Mouse (Mus musculus): ENCODE measurements around the gene Foxc1. TPM values are rescaled to one million over a fixed set of nuclear protein-coding genes. Genes with fewer than 3 reads are reported as not detected.

Foxc1 gene
- polyA plus RNA-seq, 1 experiment from 2014 or later, result 0.23 TPM

- Histone ChIP-seq H3K36me3 (no peaks in the 10 kb centered on the region), H3K4me2 (replicated peaks) (no peak overlapping the region), H3K27ac (no peak overlapping the region), H3K27me3 (replicated peaks) (peaks cover 46% of the 10 kb centered on the region), H3K9me3 (no peaks in the 10 kb centered on the region), H3K4me3 (replicated peaks) (no peak overlapping the region), H3K9ac (no peak overlapping the region), H3K4me1 (replicated peaks) (peaks cover 14% of the 10 kb centered on the region)
- no peak for ATAC-seq
- 45% methylated on average over 10 of the region's 10 CpGs for WGBS
Observed at GRCm38 (mm10) chr13:31797346-31797745, 9.1 kb upstream of the Foxc1 start.

- Histone ChIP-seq H3K27ac (no peak overlapping the region), H3K9ac (no peak overlapping the region), H3K36me3 (no peaks in the 10 kb centered on the region), H3K4me1 (replicated peaks) (peaks cover 14% of the 10 kb centered on the region), H3K4me3 (replicated peaks) (no peak overlapping the region), H3K27me3 (replicated peaks) (peaks cover 54% of the 10 kb centered on the region), H3K9me3 (no peaks in the 10 kb centered on the region), H3K4me2 (replicated peaks) (no peak overlapping the region)
- WGBS, result 18% methylated on average over 9 of the region's 9 CpGs
- ATAC-seq, result no peak
Observed at GRCm38 (mm10) chr13:31798075-31798474, 8.4 kb upstream of the Foxc1 start.

- peak; percentile 83 for ATAC-seq
- Histone ChIP-seq H3K36me3 (no peaks in the 10 kb centered on the region), H3K4me2 (replicated peaks) (peak overlapping the region; percentile 71), H3K4me1 (replicated peaks) (peaks cover 16% of the 10 kb centered on the region), H3K9ac (no peak overlapping the region), H3K27me3 (replicated peaks) (peaks cover 73% of the 10 kb centered on the region), H3K9me3 (no peaks in the 10 kb centered on the region), H3K27ac (no peak overlapping the region), H3K4me3 (replicated peaks) (peak overlapping the region; percentile 32)
- WGBS, result 2% methylated on average over 43 of the region's 43 CpGs
Observed at GRCm38 (mm10) chr13:31800581-31801576, 5.6 kb upstream of the Foxc1 start.

DNA sequence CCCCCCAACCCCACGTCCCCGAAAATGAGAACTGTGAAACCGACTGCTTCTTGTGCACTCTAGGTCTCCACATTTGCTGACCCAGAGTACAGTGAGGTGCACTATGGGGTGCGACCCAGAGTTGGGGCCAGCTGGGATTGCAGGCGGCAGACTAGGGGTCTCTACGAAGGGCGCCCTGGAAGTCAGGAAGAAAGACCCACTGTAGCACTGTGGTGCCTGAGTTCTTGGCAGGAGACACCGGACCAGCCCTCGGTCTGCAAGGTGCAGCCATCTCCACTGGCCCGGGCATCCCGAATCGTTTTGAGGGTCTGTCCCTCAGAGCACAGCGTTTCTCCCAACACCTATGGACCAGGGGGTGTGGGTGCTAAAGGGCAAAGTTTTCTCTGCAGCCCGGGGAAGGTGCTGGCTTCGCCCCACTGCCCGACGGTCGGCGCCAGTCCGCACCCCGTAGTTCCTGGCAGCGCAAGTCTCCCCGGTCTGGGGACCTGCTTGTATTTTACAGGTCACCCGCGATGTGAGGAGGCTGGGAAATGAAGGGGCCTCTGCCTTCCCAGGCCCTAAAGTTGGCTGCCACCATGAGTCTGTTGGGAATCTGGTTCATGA lies 4.6 kb upstream of the Foxc1 start:
- WGBS, result 2% methylated on average over 25 of the region's 25 CpGs
- Histone ChIP-seq H3K4me1 (replicated peaks) (peaks cover 17% of the 10 kb centered on the region), H3K36me3 (no peaks in the 10 kb centered on the region), H3K27ac (no peak overlapping the region), H3K9me3 (no peaks in the 10 kb centered on the region), H3K9ac (no peak overlapping the region), H3K4me2 (replicated peaks) (peak overlapping the region; percentile 71), H3K4me3 (replicated peaks) (peak overlapping the region; percentile 32), H3K27me3 (replicated peaks) (peaks cover 80% of the 10 kb centered on the region)
- peak; percentile 18 for ATAC-seq

GRCm38 (mm10) chr13:31802447-31802846 lies 4.0 kb upstream of the Foxc1 start:
- no peaks in the 10 kb centered on the region for H3K36me3 ChIP-seq
- no peak overlapping the region for H3K4me2 ChIP-seq (replicated peaks)
- WGBS, result 13% methylated on average over 5 of the region's 5 CpGs
- H3K4me1 ChIP-seq (replicated peaks), result peaks cover 23% of the 10 kb centered on the region
- H3K4me3 ChIP-seq (replicated peaks), result no peak overlapping the region
- no peak overlapping the region for H3K9ac ChIP-seq
- no peaks in the 10 kb centered on the region for H3K9me3 ChIP-seq
- no peak for ATAC-seq
- peaks cover 87% of the 10 kb centered on the region for H3K27me3 ChIP-seq (replicated peaks)
- H3K27ac ChIP-seq, result no peak overlapping the region

DNA sequence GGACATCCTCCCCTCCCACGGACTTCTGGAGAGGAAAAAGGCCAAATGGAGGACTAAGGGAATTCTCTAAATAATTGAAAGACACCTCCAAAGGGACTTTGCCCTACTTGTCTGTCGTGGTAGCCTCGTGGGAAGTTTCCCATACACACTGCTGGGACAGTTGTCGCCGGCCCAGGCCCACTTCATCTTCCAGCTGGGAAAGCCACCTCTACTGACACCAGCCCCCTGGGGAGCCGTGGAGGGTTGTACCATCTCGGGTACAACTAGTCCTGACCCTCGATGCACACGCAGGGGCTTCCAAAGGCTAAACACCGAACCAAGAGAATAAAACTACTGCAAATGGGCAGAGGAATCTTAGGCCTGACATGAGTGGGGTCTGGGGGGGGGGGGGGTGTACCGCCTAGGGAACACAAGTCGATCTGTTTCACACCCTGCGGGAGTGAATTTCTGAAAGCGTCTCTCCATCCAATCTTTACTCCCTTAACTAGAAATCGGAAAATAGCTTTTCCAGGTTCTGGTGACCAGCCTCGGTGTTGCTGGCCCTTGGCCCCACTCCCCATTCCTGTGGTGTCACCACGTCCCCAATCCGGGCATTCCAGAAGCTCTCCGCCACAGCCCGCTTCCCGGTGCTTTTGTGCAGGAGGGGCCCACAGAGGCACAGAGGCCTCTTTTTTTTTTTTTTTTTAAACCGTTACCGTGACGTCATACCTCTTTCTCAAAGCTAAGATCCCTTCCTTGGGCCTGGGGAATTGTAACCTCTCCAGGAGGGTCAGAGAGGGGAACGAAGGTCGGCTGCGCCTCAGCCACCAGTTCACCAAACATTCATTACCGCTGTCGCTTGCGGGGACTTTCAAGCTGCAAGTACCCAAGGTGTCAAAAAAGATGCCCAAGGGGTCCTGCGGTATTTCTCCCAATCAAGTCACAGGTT lies 3.0 kb upstream of the Foxc1 start:
- Histone ChIP-seq H3K36me3 (no peaks in the 10 kb centered on the region), H3K4me3 (replicated peaks) (no peak overlapping the region), H3K4me1 (replicated peaks) (peaks cover 28% of the 10 kb centered on the region), H3K27me3 (replicated peaks) (peaks cover 93% of the 10 kb centered on the region), H3K9ac (no peak overlapping the region), H3K4me2 (replicated peaks) (no peak overlapping the region), H3K9me3 (no peaks in the 10 kb centered on the region), H3K27ac (no peak overlapping the region)
- 3% methylated on average over 31 of the region's 31 CpGs for whole genome bisulfite sequencing
- no peak for ATAC-seq

GRCm38 (mm10) chr13:31804571-31804970 lies 1.9 kb upstream of the Foxc1 start:
- no peak for ATAC-seq
- Histone ChIP-seq H3K4me3 (replicated peaks) (no peak overlapping the region), H3K36me3 (no peaks in the 10 kb centered on the region), H3K27ac (no peak overlapping the region), H3K27me3 (replicated peaks) (peaks cover 85% of the 10 kb centered on the region), H3K9ac (no peak overlapping the region), H3K4me1 (replicated peaks) (peaks cover 31% of the 10 kb centered on the region), H3K4me2 (replicated peaks) (no peak overlapping the region), H3K9me3 (no peaks in the 10 kb centered on the region)
- 8% methylated on average over 7 of the region's 7 CpGs for WGBS

DNA sequence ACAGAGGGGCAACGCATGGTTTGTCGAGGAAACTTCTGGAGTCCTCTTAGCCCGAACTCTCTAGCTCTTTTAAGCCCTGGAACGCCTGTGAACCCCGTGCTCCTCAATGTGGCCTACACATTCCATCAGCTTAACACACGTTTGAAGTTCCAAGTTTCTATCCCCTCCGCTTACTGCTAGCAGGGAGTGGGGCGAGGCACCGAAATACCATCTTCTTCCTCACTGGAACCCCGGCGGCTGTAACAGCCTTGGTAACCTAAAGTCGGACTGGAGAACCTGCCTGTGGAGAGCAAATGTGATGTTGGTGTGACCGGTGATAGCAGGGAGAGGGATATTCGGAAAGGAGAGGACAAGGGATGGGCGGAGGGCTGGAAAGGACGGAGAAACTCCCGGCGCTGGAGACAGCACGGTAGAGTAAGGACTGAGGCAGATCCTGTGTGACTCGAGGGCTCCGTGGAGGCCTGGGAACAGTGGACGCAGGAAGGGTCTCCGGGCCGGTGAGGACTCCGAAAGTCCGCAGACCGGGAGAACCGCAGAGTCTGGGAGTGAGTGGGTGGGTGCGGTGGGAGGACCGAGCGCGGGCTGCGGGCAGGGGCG lies 504 bp upstream of the Foxc1 start:
- ATAC-seq, result peak; percentile 25
- Histone ChIP-seq H3K4me2 (replicated peaks) (peak overlapping the region; percentile 100), H3K4me3 (replicated peaks) (peak overlapping the region; percentile 62), H3K27ac (no peak overlapping the region), H3K9me3 (no peaks in the 10 kb centered on the region), H3K36me3 (no peaks in the 10 kb centered on the region), H3K4me1 (replicated peaks) (peaks cover 33% of the 10 kb centered on the region), H3K9ac (peak overlapping the region; percentile 41), H3K27me3 (replicated peaks) (peaks cover 83% of the 10 kb centered on the region)
- WGBS, result 3% methylated on average over 34 of the region's 34 CpGs

DNA sequence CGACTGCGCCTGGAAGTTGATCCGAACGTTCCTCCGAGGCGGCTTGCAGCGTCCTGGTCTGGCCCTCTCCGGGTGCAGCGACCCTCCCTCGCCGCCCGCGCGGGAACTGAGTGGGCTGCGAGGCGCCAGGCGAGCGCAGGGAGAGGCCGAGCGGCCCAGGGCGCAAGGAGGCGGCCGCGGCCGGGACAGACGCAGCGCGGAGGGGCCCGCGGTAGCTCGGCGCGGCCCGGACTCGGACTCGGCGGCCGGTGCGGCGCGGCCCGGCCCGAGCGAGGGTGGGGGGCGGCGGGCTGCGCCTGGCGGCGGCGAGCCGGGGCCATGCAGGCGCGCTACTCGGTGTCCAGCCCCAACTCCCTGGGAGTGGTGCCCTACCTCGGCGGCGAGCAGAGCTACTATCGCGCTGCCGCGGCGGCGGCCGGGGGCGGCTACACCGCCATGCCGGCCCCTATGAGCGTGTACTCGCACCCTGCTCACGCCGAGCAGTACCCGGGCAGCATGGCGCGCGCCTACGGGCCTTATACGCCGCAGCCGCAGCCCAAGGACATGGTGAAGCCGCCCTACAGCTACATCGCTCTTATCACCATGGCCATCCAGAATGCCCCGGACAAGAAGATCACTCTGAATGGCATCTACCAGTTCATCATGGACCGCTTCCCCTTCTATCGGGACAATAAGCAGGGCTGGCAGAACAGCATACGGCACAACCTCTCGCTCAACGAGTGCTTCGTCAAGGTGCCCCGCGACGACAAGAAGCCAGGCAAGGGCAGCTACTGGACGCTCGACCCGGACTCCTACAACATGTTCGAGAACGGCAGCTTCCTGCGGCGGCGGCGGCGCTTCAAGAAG lies 680 bp downstream of the Foxc1 start:
- Histone ChIP-seq H3K27ac (0 out of 2 replicates have a peak overlapping the region, but pooled peaks have one; percentile 17), H3K9me3 (no peaks in the 10 kb centered on the region), H3K36me3 (no peaks in the 10 kb centered on the region), H3K4me1 (replicated peaks) (peaks cover 28% of the 10 kb centered on the region), H3K27me3 (replicated peaks) (peaks cover 83% of the 10 kb centered on the region), H3K4me3 (replicated peaks) (peak overlapping the region; percentile 62), H3K4me2 (replicated peaks) (peak overlapping the region; percentile 100), H3K9ac (peak overlapping the region; percentile 55)
- WGBS, result under 1% methylated on average over 100 of the region's 101 CpGs
- ATAC-seq, result peak; percentile 41

- peak overlapping the region; percentile 62 for H3K4me3 ChIP-seq (replicated peaks)
- peak overlapping the region; percentile 55; the same call in 1 of the 2 replicates for H3K9ac ChIP-seq
- H3K9me3 ChIP-seq, result no peaks in the 10 kb centered on the region
- peaks cover 83% of the 10 kb centered on the region for H3K27me3 ChIP-seq (replicated peaks)
- H3K27ac ChIP-seq, result no peak overlapping the region
- H3K36me3 ChIP-seq, result no peaks in the 10 kb centered on the region
- H3K4me1 ChIP-seq (replicated peaks), result peaks cover 28% of the 10 kb centered on the region
- under 1% methylated on average over 47 of the region's 47 CpGs for WGBS
- peak overlapping the region; percentile 100 for H3K4me2 ChIP-seq (replicated peaks)
- peak; percentile 4; the same call in 1 of the 2 replicates for ATAC-seq
Observed at GRCm38 (mm10) chr13:31807736-31808115, 1.3 kb downstream of the Foxc1 start.
